Mouse (Mus musculus): ENCODE measurements at regions not wholly inside any gene's neighbourhood (a gene's known extent, or its start where the extent isn't known, plus 50 kb on each side); places are given as distances from the start of the nearest gene placed in this dataset.
A peak's percentile ranks its signal among the peaks of the same experiment; 100 is the strongest.

DNA sequence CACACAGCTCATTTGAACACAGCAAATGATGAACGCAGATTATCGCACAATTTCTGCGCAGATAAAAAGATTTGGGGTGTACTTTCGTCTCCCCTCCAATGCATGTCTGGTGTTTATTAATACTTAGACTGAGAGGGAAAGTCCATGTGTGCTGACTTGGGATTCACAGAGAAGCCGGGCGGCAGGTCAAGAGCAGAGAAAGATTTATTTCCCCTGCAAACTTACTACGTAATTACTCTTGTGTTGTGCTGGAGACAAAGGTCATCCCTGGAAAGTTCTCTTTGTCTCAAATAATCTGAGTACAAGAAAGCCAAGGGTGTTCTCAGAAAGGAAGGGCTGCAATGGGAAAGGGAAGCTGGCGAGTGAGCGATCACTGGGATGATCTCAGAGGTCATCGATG lies 127.9 kb upstream of the Nr5a2 start:
- Histone ChIP-seq H3K27me3 (ENCODE audit: control insufficient read depth, insufficient read depth, low read depth, low read length) (no peaks in the 10 kb centered on the region), H3K36me3 (ENCODE audit: control insufficient read depth, insufficient read depth, low read length) (no peaks in the 10 kb centered on the region), H3K9me3 (ENCODE audit: control insufficient read depth, low read length) (no peaks in the 10 kb centered on the region), H3K4me1 (replicated peaks; ENCODE audit: control insufficient read depth, insufficient read depth, low read length) (peaks cover 5% of the 10 kb centered on the region; the same call in 1 of the 2 replicates), H3K4me2 (ENCODE audit: low read depth, low read length) (no peak overlapping the region), H3K9ac (ENCODE audit: low read length) (no peak overlapping the region), H3K27ac (ENCODE audit: low read length) (no peak overlapping the region), H3K4me3 (ENCODE audit: low read length) (no peak overlapping the region)
- WGBS, result 75% methylated on average over 10 of the region's 10 CpGs
- ATAC-seq (ENCODE audit: low read depth), result no peak

DNA sequence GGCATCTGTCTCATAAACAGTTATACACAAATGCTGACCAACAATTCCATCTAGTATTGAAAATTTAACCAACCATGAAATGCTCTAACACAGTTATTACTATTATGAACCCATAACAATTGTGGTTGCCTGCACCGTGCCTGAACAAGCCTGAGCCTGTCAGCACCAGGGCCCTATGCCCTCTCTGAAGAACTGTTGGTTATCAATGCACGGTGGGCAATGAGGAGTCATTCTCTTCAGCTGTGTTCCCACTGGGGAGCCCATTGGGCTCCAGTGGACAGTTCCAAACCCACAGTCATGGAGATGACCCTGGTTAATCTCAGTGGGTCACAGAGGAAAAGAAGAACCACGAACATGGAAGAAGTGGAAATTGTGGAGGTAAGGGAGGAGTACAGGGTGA lies 126.5 kb upstream of the Nr5a2 start:
- WGBS, result 83% methylated on average over 3 of the region's 3 CpGs
- H3K9me3 ChIP-seq (ENCODE audit: control insufficient read depth, low read length), result no peaks in the 10 kb centered on the region
- H3K27ac ChIP-seq (ENCODE audit: low read length), result no peak overlapping the region
- H3K9ac ChIP-seq (ENCODE audit: low read length), result no peak overlapping the region
- H3K36me3 ChIP-seq (ENCODE audit: control insufficient read depth, insufficient read depth, low read length), result no peaks in the 10 kb centered on the region
- peaks cover 11% of the 10 kb centered on the region for H3K4me1 ChIP-seq (replicated peaks; ENCODE audit: control insufficient read depth, insufficient read depth, low read length)
- H3K4me3 ChIP-seq (ENCODE audit: low read length), result no peak overlapping the region
- no peak overlapping the region for H3K4me2 ChIP-seq (ENCODE audit: low read depth, low read length)
- H3K27me3 ChIP-seq (ENCODE audit: control insufficient read depth, insufficient read depth, low read depth, low read length), result no peaks in the 10 kb centered on the region
- no peak for ATAC-seq (ENCODE audit: low read depth)

DNA sequence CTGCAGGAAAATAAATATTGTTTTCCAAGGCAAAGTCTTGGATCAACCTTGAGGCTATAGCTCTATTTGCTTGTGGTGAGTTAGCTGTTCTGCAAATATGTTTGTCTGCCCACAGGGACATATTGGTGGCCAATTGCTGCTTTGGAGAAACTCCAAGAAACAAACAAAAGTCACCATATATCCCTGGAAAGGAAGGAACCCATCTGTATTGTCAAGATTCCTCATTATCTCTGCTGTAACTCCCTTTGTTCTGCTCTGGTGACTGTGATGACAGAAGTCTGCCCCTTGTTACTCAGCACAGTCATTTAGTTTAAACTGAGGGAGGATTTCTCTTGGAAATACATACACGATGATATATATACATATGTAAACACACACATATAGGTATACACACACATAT lies 123.3 kb upstream of the Nr5a2 start:
- peak; percentile 63 for ATAC-seq (ENCODE audit: low read depth)
- Histone ChIP-seq H3K4me3 (ENCODE audit: low read length) (no peak overlapping the region), H3K4me1 (replicated peaks; ENCODE audit: control insufficient read depth, insufficient read depth, low read length) (peaks cover 14% of the 10 kb centered on the region), H3K27ac (ENCODE audit: low read length) (peak overlapping the region; percentile 50), H3K36me3 (ENCODE audit: control insufficient read depth, insufficient read depth, low read length) (no peaks in the 10 kb centered on the region), H3K27me3 (ENCODE audit: control insufficient read depth, insufficient read depth, low read depth, low read length) (no peaks in the 10 kb centered on the region), H3K4me2 (ENCODE audit: low read depth, low read length) (no peak overlapping the region), H3K9ac (ENCODE audit: low read length) (no peak overlapping the region), H3K9me3 (ENCODE audit: control insufficient read depth, low read length) (no peaks in the 10 kb centered on the region)
- WGBS, result 46% methylated on average over 1 of the region's 1 CpGs

DNA sequence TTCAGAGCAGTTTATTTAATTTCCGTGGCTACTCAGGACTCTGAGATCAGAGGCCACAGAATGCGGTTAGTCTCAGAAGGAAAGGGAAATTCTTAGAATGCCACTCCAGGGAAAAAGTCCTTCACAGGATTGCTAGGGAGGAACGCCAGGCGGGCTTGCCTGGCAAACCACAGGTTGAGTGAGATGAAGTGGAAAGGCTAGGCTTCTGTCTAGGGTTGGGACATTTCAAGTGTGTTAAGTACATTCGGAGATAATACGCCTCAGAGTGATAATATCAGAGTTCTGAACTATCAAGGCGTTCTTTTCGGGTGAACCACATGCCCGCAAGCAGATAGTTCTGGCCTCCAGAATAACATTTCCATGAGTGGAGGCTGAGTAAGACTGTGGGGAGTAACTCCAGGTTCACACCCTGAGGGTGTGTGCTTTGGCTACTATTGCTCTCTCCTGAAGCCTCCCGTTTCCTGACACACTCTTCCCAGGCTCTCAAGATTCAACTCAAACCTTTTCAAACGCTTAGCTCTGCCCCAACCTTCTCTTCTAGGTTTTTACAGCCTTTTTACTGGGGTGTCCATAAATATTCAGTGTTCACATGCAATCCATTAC lies 119.3 kb upstream of the Nr5a2 start:
- ATAC-seq (ENCODE audit: low read depth), result peak; percentile 88
- no peak overlapping the region for H3K4me2 ChIP-seq (ENCODE audit: low read depth, low read length)
- WGBS, result 33% methylated on average over 11 of the region's 11 CpGs

DNA sequence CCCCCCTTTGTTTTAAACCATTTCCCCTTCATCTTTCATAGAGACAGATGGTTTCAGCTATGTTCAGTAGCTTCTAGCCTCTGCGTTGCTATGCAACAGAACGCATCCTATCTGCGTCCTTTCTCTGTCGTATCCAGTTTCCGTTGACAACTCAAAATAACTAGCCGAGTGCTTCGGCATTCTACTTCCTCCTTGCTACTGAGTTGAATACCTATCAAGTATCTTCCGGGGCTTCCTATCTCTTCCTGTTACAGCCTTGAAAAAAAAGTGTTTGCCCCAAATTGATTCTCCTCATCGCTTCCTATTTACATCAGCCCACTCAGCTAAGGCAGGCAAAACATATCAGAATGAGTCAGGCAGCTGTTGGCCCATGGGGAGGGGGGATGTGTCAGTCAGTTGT lies 114.5 kb upstream of the Nr5a2 start:
- no peak overlapping the region for H3K27ac ChIP-seq (ENCODE audit: low read length)
- WGBS, result 20% methylated on average over 9 of the region's 9 CpGs
- H3K4me2 ChIP-seq (ENCODE audit: low read depth, low read length), result peak overlapping the region; percentile 15
- no peak overlapping the region for H3K9ac ChIP-seq (ENCODE audit: low read length)
- H3K27me3 ChIP-seq (ENCODE audit: control insufficient read depth, insufficient read depth, low read depth, low read length), result no peaks in the 10 kb centered on the region
- no peak overlapping the region for H3K4me3 ChIP-seq (ENCODE audit: low read length)
- no peaks in the 10 kb centered on the region for H3K36me3 ChIP-seq (ENCODE audit: control insufficient read depth, insufficient read depth, low read length)
- no peaks in the 10 kb centered on the region for H3K9me3 ChIP-seq (ENCODE audit: control insufficient read depth, low read length)
- ATAC-seq (ENCODE audit: low read depth), result peak; percentile 38; the same call in 1 of the 2 replicates
- peaks cover 3% of the 10 kb centered on the region; the same call in 1 of the 2 replicates for H3K4me1 ChIP-seq (replicated peaks; ENCODE audit: control insufficient read depth, insufficient read depth, low read length)

More for the DNA sequence above, 119.3 kb upstream of the Nr5a2 start:
- Histone ChIP-seq H3K9ac (ENCODE audit: low read length) (no peak overlapping the region), H3K27me3 (ENCODE audit: control insufficient read depth, insufficient read depth, low read depth, low read length) (no peaks in the 10 kb centered on the region), H3K9me3 (ENCODE audit: control insufficient read depth, low read length) (no peaks in the 10 kb centered on the region), H3K4me1 (replicated peaks; ENCODE audit: control insufficient read depth, insufficient read depth, low read length) (peaks cover 14% of the 10 kb centered on the region), H3K36me3 (ENCODE audit: control insufficient read depth, insufficient read depth, low read length) (no peaks in the 10 kb centered on the region), H3K4me3 (ENCODE audit: low read length) (no peak overlapping the region), H3K27ac (ENCODE audit: low read length) (peak overlapping the region; percentile 51)

DNA sequence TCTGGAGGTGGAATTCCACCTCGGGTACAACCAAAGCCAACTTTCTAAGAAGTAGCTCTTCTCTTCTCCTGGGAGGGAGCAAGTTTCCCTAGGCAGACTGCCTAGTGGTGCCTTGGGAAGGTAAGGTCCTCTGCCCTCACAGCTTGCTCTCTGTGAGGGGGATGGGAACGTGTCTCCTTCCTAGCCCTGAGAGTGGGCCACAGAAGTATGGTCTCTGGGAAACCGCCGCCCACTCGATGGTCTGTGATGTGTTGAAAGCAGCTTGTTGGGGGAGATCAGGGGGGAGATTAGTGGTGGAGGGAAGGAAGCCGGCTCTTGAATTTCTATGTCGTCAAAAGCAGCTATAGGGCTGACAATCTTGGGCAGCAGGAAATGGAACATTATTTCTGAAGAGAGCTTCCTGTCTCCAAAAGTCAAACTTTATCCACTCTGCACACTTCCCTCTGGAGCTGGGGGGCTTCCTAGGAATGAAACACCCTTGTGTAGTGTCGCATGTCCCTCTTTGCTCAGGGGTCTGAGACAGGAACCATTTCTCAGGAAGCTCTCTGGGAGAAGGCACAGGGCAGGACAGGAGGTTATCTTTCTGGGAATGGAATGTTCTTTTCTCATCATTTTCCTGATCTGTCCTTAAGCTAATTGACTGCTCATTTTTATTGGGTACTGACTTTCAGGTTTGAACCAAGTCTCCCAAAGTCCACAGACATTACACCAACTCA lies 113.8 kb upstream of the Nr5a2 start:
- Histone ChIP-seq H3K4me1 (replicated peaks; ENCODE audit: control insufficient read depth, insufficient read depth, low read length) (peaks cover 3% of the 10 kb centered on the region; the same call in 1 of the 2 replicates), H3K9me3 (ENCODE audit: control insufficient read depth, low read length) (no peaks in the 10 kb centered on the region), H3K36me3 (ENCODE audit: control insufficient read depth, insufficient read depth, low read length) (no peaks in the 10 kb centered on the region), H3K9ac (ENCODE audit: low read length) (no peak overlapping the region), H3K27ac (ENCODE audit: low read length) (no peak overlapping the region), H3K27me3 (ENCODE audit: control insufficient read depth, insufficient read depth, low read depth, low read length) (no peaks in the 10 kb centered on the region), H3K4me3 (ENCODE audit: low read length) (no peak overlapping the region), H3K4me2 (ENCODE audit: low read depth, low read length) (no peak overlapping the region)
- 38% methylated on average over 8 of the region's 8 CpGs for WGBS
- ATAC-seq (ENCODE audit: low read depth), result no peak

DNA sequence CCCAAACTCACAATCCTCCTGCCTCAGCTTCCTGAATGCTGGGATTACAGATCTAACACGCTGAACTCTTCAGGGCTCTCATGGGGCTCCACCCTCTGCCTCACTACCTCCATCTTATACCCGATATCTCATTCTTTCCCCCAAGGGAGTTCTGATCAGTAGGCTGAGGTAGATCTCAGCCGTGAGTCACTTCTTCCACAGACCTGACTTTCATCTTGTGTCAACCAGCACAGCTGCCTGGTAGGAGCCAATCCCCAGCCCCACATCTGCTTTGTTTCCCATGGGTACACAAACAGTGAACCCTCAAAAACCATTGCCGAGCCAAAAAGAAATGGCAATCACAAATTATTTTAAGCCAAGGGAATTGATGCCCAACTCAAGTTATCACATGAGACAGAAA lies 100.7 kb upstream of the Nr5a2 start:
- WGBS, result 82% methylated on average over 4 of the region's 4 CpGs
- no peaks in the 10 kb centered on the region for H3K9me3 ChIP-seq (ENCODE audit: control insufficient read depth, low read length)
- ATAC-seq (ENCODE audit: low read depth), result no peak
- no peaks in the 10 kb centered on the region for H3K4me1 ChIP-seq (replicated peaks; ENCODE audit: control insufficient read depth, insufficient read depth, low read length)
- H3K27me3 ChIP-seq (ENCODE audit: control insufficient read depth, insufficient read depth, low read depth, low read length), result no peaks in the 10 kb centered on the region
- H3K36me3 ChIP-seq (ENCODE audit: control insufficient read depth, insufficient read depth, low read length), result no peaks in the 10 kb centered on the region
- no peak overlapping the region for H3K27ac ChIP-seq (ENCODE audit: low read length)
- H3K4me2 ChIP-seq (ENCODE audit: low read depth, low read length), result no peak overlapping the region
- H3K4me3 ChIP-seq (ENCODE audit: low read length), result no peak overlapping the region
- H3K9ac ChIP-seq (ENCODE audit: low read length), result no peak overlapping the region

DNA sequence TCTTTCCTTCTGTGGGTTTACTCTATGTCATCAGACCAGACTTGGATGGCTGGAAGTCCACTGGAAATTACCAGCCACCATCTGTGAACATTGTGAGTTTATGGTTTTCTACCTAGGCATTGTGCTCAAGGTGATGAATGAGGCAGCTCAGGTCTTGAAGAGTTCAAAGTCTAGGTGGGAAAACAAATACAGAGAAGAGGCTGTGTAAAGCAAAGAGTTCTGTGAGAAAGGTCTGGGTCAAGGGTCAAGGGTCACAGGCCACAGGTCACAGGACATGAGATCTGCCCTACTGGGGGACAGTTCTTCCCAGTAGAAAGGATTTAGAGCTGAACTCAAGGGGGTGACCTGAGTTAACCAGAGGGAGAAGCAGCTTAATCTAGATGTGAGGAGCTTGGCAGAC lies 92.9 kb upstream of the Nr5a2 start:
- Histone ChIP-seq H3K36me3 (ENCODE audit: control insufficient read depth, insufficient read depth, low read length) (no peaks in the 10 kb centered on the region), H3K27me3 (ENCODE audit: control insufficient read depth, insufficient read depth, low read depth, low read length) (no peaks in the 10 kb centered on the region), H3K4me1 (replicated peaks; ENCODE audit: control insufficient read depth, insufficient read depth, low read length) (no peaks in the 10 kb centered on the region), H3K4me3 (ENCODE audit: low read length) (no peak overlapping the region), H3K27ac (ENCODE audit: low read length) (no peak overlapping the region), H3K9ac (ENCODE audit: low read length) (no peak overlapping the region), H3K9me3 (ENCODE audit: control insufficient read depth, low read length) (no peaks in the 10 kb centered on the region), H3K4me2 (ENCODE audit: low read depth, low read length) (no peak overlapping the region)
- no peak for ATAC-seq (ENCODE audit: low read depth)

DNA sequence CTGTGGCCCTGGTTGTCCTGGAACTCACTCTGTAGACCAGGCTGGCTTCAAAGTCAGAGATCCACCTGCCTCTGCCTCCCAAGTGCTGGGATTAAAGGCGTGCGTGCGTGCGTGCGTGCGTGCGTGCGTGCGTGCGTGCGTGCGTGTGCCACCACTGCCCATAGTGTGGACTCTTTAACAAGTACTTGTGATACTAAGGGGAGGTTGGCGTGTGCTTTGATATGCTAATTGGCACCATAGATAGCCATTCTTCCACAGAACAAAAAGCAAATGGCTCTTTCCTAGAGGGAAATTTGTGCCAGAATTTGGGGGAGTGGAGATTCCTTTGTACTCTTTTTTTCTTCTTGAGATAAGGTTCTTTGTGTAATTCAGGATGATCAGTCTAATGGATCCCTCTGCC lies 91.3 kb upstream of the Nr5a2 start:
- Histone ChIP-seq H3K4me3 (ENCODE audit: low read length) (no peak overlapping the region), H3K9ac (ENCODE audit: low read length) (no peak overlapping the region), H3K27ac (ENCODE audit: low read length) (no peak overlapping the region), H3K4me1 (replicated peaks; ENCODE audit: control insufficient read depth, insufficient read depth, low read length) (no peaks in the 10 kb centered on the region), H3K36me3 (ENCODE audit: control insufficient read depth, insufficient read depth, low read length) (no peaks in the 10 kb centered on the region), H3K27me3 (ENCODE audit: control insufficient read depth, insufficient read depth, low read depth, low read length) (no peaks in the 10 kb centered on the region), H3K9me3 (ENCODE audit: control insufficient read depth, low read length) (no peaks in the 10 kb centered on the region), H3K4me2 (ENCODE audit: low read depth, low read length) (no peak overlapping the region)
- WGBS, result 97% methylated on average over 13 of the region's 13 CpGs
- ATAC-seq (ENCODE audit: low read depth), result no peak
